Mouse (Mus musculus) erythroid progenitor cell, adult 5-6 weeks (primary cell): ENCODE data around the gene Msantd2. TPM values are rescaled to one million over a fixed set of nuclear protein-coding genes. Genes with fewer than 3 reads are reported as not detected.

Source experiments
- ATAC-seq: replicated peaks from 2 replicates; pipeline ENCODE4 v1.8.0; 2016; ENCODE audit warnings: moderate number of reproducible peaks, mild to moderate bottlenecking, moderate TSS enrichment, inconsistent platforms; ENCODE audit not compliant: poor library complexity, low FRiP score, severe bottlenecking
- total RNA-seq, 2 experiments: library from RNA; stranded (forward) in 1 of 2; stranded (reverse) in 1 of 2; fragments of 150-400 nt in 1 of 2; fragments of 186-747, 209-891 nt in 1 of 2; gene quantifications; 2 replicates each; pipeline versions ENCODE4 v1.2.3 to v1.2.4; 2015 to 2017; ENCODE audit warnings: low replicate concordance in 2 of 2

The Msantd2 gene
- total RNA-seq, 2 experiments from 2014 or later: 0.91 to 5.0 TPM

DNA sequence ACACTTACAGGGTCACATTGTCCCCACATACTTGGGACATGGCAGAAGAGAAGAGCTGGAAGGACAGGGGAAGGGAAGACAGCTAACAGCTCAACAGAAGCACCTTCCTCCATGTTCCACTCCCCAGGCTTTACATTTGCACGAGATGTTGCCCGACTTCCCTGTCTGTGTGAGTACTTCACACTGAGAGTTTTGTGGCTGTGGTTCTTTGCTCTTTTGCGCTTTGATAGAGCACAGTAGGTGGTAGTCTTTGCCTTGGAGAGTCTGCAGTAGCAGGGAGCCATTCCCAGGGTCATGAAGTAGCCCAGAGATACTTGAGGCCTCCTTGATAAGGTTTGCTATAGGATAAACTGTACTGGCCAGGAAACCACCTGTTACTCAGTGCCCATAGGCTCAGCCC, 11.1 kb downstream of the Msantd2 start:
- ATAC-seq: no peak

DNA sequence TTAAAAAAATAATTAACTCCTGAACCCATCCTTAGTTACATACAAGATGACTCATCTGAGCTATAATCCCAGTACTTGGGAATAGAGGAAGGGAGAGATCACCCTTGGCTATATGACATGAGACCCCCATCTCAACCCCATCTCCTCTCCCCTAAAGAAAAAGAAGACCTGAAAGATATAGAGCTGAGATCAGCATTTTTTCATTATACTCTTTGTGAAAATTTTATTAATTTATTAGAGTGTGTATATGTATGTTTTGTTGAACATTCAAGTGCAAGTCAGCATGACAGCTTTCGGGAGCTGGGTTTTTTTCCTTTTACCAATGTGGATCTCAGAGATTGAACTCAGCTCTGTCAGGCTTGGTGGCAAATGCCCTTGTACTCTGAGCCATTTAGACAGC, 12.1 kb downstream of the Msantd2 start:
- no peak for ATAC-seq

GRCm38 (mm10) chr9:37504348-37504747, 15.2 kb downstream of the Msantd2 start:
- no peak for ATAC-seq

DNA sequence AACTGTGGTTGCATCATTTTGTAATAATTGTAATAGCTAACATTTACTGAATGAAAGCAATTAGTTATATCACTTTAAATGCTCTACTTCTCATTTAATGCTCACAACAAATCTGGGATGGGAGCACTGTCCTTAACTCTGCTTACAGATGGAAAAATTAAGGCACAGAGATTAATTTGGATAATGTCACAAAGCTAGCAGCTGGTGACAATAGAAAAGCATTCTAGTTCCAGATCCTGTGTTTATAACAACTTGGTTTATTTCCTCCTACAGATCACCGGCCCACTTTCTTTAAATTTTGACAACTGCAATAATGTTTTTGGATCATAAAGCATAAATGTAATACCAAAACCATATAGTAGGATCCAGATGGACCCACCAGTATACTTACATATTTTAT, 16.9 kb downstream of the Msantd2 start:
- no peak for ATAC-seq

GRCm38 (mm10) chr9:37512097-37512496, 23.0 kb downstream of the Msantd2 start:
- ATAC-seq: no peak

DNA sequence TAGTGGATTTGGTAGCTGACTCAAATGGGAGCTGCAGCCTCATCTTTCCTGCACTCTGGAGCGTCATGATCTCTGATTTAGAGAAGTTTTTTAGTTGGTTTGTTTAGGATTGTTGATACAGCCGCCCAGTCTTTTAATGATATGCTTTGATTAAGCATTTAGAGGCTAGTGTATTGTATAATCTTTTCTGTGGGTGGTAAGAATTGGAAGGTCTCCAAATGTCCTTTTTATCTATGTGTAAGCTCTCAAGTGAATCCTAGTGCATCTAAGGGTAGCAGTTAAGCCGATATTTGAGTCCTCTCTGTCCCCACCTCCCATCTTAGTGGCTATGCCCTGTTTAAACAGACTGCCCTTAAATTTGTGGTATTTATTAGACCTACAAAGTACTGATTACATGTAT, 25.3 kb downstream of the Msantd2 start:
- no peak for ATAC-seq

GRCm38 (mm10) chr9:37517467-37517866, 28.3 kb downstream of the Msantd2 start:
- no peak for ATAC-seq

DNA sequence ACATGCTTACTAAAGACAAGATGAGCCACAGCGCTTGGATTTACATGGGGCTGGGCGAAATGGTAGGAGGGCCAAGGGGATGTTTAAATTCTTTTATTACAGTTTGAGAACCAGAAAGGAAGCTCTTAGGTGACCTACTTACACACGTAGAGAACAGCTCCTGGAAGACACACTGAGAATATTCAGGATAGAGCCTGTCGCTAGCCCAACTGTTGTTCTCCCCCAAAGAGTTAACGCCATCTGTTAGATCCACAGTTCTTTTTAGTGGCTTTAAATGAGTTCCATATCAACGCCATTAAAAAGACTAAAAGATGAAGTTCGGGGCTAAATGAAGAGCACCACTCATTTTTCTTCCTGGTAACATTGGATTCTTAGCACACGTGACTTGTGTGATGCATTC, 29.9 kb downstream of the Msantd2 start:
- ATAC-seq: no peak

DNA sequence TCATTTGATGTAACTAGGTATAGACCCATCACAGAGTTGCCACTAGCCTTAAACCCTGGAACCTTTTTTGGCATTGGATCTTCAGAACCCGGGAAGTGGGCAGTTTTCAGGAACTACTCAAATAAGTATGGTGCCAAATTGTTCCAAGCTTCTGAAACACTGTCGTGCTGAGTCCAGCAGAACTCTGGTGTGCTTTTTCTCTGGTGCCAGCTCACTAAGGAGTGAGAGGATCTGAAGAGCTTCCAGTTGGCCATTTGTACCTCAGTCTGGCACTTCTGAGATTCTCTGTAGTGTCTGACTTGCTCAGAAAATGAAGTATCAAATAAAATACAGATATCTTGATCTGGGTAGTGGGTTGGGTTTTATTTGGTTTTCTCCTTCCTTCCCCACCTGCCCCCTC, 30.9 kb downstream of the Msantd2 start:
- no peak for ATAC-seq

- no peak for ATAC-seq
Measured at GRCm38 (mm10) chr9:37525461-37525860, 36.3 kb downstream of the Msantd2 start.

GRCm38 (mm10) chr9:37526443-37527395, 37.6 kb downstream of the Msantd2 start:
- ATAC-seq: no peak

DNA sequence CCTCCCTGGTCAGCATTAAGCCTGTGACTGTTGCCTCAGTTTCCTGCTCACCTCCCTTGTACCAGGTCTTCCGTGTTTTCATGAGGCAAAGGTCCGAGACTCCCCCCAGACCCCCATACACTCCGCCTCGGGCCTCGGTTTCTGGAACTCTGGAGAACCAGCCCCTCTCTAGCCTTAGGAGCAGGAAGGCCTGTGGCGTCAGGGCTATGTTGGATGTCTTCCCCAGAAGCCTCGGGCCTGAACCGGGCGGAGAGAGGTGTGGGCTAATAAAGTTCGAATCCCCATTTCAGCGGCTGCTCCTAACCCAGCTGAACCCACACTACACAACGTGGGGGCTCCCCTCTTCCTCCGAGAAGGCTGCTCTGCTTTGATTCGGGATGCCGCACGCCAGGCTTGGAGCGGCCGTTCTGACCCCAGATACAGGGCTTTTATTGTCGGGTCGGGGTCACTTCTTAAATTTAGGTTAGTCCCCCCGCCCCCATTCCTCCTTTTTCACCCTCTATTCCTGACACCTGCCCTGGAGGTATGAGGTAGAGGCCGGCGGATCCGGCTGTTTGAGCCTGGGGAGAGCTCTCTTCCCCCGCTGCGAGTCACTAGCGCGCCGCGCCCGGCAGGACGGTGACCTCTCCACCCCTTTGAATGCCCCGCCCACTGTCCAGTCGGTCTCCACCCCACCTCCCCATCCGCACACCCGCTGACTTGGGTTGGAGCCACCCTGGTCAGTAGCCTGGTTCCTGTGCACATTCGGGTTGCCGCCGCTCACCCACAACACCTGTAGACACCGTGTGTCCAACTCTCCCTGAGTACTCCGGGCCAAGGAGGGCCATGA, 38.5 kb downstream of the Msantd2 start, which contains the start of gene Esam:
Gene Esam (plus strand): TSS at position 683 of the 829 bp plus-strand sequence.
- ATAC-seq: no peak; the same call in 1 of the 2 replicates

DNA sequence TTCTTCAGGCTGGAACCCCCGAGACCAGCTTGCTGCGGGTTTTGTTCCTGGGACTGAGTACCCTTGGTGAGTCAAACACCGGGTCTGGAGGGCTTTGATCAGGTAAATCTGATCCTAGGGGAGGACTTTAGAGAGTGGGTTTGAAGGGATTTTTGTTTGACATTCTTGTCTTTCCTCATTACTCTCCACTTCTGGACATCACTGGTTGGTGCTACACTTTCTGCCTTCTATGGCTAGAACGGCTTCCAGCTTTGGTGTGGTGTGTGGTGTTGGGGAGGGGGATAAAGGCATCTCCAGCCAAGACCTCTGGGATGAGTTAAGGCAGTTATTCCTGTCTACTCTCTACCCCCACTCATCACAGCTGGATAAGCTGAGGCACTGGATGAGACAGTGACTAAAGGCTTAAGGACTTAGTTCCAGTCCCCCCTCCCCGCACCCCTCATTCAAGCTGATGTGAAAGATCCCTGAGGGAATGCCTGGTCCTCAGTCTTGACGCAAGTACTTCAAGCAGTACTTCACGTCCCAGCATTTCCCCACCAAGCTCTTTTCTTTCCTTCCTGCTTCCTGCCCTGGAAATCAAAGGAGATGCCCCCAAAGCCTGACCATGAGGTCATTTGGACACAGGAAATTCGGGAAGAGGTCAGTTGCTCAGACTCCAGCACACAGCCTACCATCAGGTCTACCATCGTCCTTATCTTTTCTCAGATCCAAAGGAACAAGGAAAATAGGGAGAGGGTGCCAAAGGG, 39.3 kb downstream of the Msantd2 start:
- no peak for ATAC-seq

DNA sequence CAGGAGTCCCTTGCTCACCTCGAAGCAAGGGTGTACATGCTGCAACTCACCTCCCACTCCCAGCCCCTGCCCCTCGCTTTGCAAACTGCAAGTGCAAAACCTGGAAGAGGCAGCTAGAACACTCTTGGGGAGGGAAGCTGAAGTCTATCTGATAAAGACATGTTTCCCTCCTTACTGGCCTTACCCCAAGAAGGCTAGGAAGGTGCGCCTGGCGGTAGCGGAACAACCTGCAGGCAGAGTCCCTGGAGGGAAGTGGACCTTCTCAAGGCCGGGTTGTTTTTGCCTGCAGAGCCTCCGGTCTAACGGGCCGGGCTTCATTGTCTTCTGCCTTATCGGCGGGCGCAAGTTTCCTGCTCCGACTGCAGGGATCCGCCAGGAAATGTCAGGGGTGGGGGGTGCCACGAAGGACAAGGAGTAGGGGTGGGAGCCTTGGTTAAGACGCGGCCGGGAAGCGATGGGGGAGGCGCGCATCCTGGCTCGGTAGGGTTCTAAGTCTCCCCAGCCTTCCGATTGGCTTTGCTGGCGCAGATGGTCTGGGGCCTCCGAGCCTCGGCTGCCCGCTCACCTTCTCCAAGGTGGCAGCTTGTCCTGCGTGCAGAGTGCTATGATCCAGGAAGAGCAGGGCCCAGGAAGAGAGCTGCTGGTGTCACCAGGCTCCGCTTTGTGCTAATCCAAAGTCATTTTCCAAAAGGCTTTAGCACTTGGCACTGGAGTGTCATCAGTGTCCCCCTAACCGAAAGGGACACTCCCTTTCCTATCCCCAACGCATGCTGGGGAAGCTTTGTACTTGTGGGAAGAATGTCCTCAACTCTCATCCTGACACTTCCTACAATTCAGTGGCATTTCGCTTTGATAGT, 41.1 kb downstream of the Msantd2 start:
- no peak for ATAC-seq

- ATAC-seq: no peak
Measured at GRCm38 (mm10) chr9:37530888-37531705, 42.0 kb downstream of the Msantd2 start.

DNA sequence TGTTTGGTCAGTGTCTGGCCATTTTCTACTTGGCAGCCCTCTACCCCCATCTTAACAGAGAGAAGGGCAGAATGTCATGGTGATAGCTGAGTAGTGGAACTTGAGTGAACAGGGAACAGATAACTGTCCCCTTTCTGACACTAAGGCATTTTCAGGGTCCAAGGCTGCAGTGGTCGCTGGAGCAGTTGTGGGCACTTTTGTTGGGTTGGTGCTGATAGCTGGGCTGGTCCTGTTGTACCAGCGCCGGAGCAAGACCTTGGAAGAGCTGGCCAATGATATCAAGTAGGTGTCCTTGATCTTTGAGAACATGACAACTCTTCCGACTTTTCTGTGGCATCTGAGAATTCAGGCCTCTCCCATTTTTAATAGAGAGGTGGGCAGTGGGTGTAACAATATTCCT, 47.7 kb downstream of the Msantd2 start:
- ATAC-seq: no peak

GRCm38 (mm10) chr9:37537658-37538250, 48.6 kb downstream of the Msantd2 start:
- no peak for ATAC-seq
